Mouse (Mus musculus) stomach, postnatal 0 days (tissue): ENCODE data around the gene Ctnna3. TPM values are rescaled to one million over a fixed set of nuclear protein-coding genes. Genes with fewer than 3 reads are reported as not detected.
"Not testable (repeated sequence)": the region's sequence is repeated elsewhere in the genome, so short reads cannot be mapped to it uniquely, and the experiment has no call there.

Experiments
- ATAC-seq: fragments of 200-750 bp; cut with Nextera tagmentation; 2 replicates; pipeline ENCODE4 v1.8.0; 2017; ENCODE audit not compliant: low FRiP score, low TSS enrichment
- DNase-seq: peaks from one replicate; pipeline ENCODE4 v3.0.0-alpha.2; 2016; ENCODE audit warnings: low spot score
- H3K27ac ChIP-seq: fragments of 300-500 bp; sonication (generic); replicated peaks from 2 replicates; pipeline ENCODE4 v1.5.1; 2014; ENCODE audit warnings: mild to moderate bottlenecking, control low read depth
- H3K27me3 ChIP-seq: fragments of 300-500 bp; sonication (generic); 2 replicates; pipeline ENCODE4 v1.6.1; 2014; ENCODE audit warnings: low read length; ENCODE audit not compliant: control insufficient read depth, insufficient read depth
- H3K36me3 ChIP-seq: fragments of 300-500 bp; sonication (generic); 2 replicates; pipeline ENCODE4 v1.6.1; 2014; ENCODE audit warnings: low read length, mixed read lengths; ENCODE audit not compliant: control insufficient read depth, insufficient read depth
- H3K4me1 ChIP-seq: fragments of 300-500 bp; sonication (generic); replicated peaks from 2 replicates; pipeline ENCODE4 v1.6.1; 2014; ENCODE audit warnings: antibody characterized with exemption; ENCODE audit not compliant: control insufficient read depth, insufficient read depth
- H3K4me2 ChIP-seq: fragments of 300-500 bp; sonication (generic); replicated peaks from 2 replicates; pipeline ENCODE4 v1.6.1; 2014; ENCODE audit warnings: low read depth, mild to moderate bottlenecking, control low read depth, moderate library complexity
- H3K4me3 ChIP-seq: fragments of 300-500 bp; sonication (generic); 2 replicates; pipeline ENCODE4 v1.5.1; 2014; ENCODE audit warnings: low read depth, low read length, control low read depth
- H3K9ac ChIP-seq: fragments of 300-500 bp; sonication (generic); 2 replicates; pipeline ENCODE4 v1.6.1; 2014; ENCODE audit warnings: mild to moderate bottlenecking, low read length, control low read depth, mixed read lengths
- H3K9me3 ChIP-seq: fragments of 300-500 bp; sonication (generic); 2 replicates; pipeline ENCODE4 v1.6.1; 2016; ENCODE audit warnings: low read length; ENCODE audit not compliant: control insufficient read depth
- CTCF ChIP-seq: IDR thresholded peaks from 2 replicates; pipeline ENCODE4 v1.5.1; 2016; ENCODE audit warnings: antibody characterized with exemption, low read depth, mild to moderate bottlenecking, moderate library complexity
- EP300 ChIP-seq: optimal IDR thresholded peaks from 2 replicates; pipeline ENCODE3; 2016; ENCODE audit warnings: antibody characterized with exemption
- WGBS: fragments of 180-500 bp; shearing (Covaris S2); extraction: QIAGEN DNeasy Blood & Tissue Kit; methylation state at CpG from one replicate; pipeline ENCODE4 v1.1.7; 2014; 5-methylcytosine and 5-hydroxymethylcytosine counted together
- polyA plus RNA-seq: library from polyadenylated mRNA; unstranded; fragments of >200 nt; fragmentation: Nextera tagmentation; extraction: Ambion mirVana; gene quantifications from 2 replicates; pipeline ENCODE4 v1.2.1, GENCODE M21; 2015

The Ctnna3 gene
- polyA plus RNA-seq, 1 experiment from 2014 or later, result 0.27 TPM

- H3K27ac ChIP-seq, result no peak overlapping the region
- TF ChIP-seq CTCF, result no peak
- ATAC-seq (no peak), DNase-seq (no peak)
- H3K9ac ChIP-seq, result no peak overlapping the region
- no peaks in the 10 kb centered on the region for H3K27me3 ChIP-seq
- no peak overlapping the region for H3K4me2 ChIP-seq
- no peaks in the 10 kb centered on the region for H3K4me1 ChIP-seq
- H3K9me3 ChIP-seq, result no peaks in the 10 kb centered on the region
- 47% methylated on average over 9 of the region's 9 CpGs for WGBS
- H3K36me3 ChIP-seq, result no peaks in the 10 kb centered on the region
- no peak overlapping the region for H3K4me3 ChIP-seq
Measured at GRCm38 (mm10) chr10:64718036-64718435, 1288.1 kb downstream of the Ctnna3 start.

- Histone ChIP-seq H3K4me2 (no peak overlapping the region), H3K9me3 (no peaks in the 10 kb centered on the region), H3K4me1 (no peaks in the 10 kb centered on the region), H3K9ac (no peak overlapping the region), H3K27me3 (no peaks in the 10 kb centered on the region), H3K36me3 (no peaks in the 10 kb centered on the region), H3K27ac (no peak overlapping the region), H3K4me3 (no peak overlapping the region)
- 47% methylated on average over 2 of the region's 2 CpGs for WGBS
- DNase-seq (no peak), ATAC-seq (no peak)
- no peak for TF ChIP-seq EP300
- TF ChIP-seq CTCF, result no peak
Measured at GRCm38 (mm10) chr10:64735692-64736091, 1305.8 kb downstream of the Ctnna3 start.

GRCm38 (mm10) chr10:64736616-64737015 lies 1306.7 kb downstream of the Ctnna3 start:
- H3K9me3 ChIP-seq, result no peaks in the 10 kb centered on the region

GRCm38 (mm10) chr10:64741721-64742120 lies 1311.8 kb downstream of the Ctnna3 start:
- not testable (repeated sequence) for ATAC-seq, H3K4me2 ChIP-seq, H3K27ac ChIP-seq, H3K27me3 ChIP-seq, DNase-seq, H3K4me1 ChIP-seq, H3K9me3 ChIP-seq, H3K4me3 ChIP-seq, H3K9ac ChIP-seq, H3K36me3 ChIP-seq
- 81% methylated on average over 11 of the region's 11 CpGs for WGBS

More at GRCm38 (mm10) chr10:64736616-64737015, 1306.7 kb downstream of the Ctnna3 start:
- Histone ChIP-seq H3K4me3 (no peak overlapping the region), H3K4me2 (no peak overlapping the region), H3K4me1 (no peaks in the 10 kb centered on the region), H3K27ac (no peak overlapping the region), H3K27me3 (no peaks in the 10 kb centered on the region), H3K36me3 (no peaks in the 10 kb centered on the region), H3K9ac (no peak overlapping the region)
- DNase-seq (no peak), ATAC-seq (no peak)
- TF ChIP-seq CTCF, result no peak
- TF ChIP-seq EP300, result no peak
- 19% methylated on average over 2 of the region's 2 CpGs for WGBS

GRCm38 (mm10) chr10:64744099-64744498 lies 1314.2 kb downstream of the Ctnna3 start:
- H3K27ac ChIP-seq, ATAC-seq, DNase-seq, H3K36me3 ChIP-seq, H3K27me3 ChIP-seq, H3K9ac ChIP-seq, H3K4me1 ChIP-seq, H3K9me3 ChIP-seq, H3K4me2 ChIP-seq, H3K4me3 ChIP-seq: not testable (repeated sequence)
- WGBS, result 28% methylated on average over 3 of the region's 3 CpGs

- H3K27ac ChIP-seq, result no peak overlapping the region
- H3K4me1 ChIP-seq, result no peaks in the 10 kb centered on the region
- H3K9me3 ChIP-seq, result no peaks in the 10 kb centered on the region
- no peaks in the 10 kb centered on the region for H3K27me3 ChIP-seq
- H3K4me3 ChIP-seq, result no peak overlapping the region
- no peaks in the 10 kb centered on the region for H3K36me3 ChIP-seq
- ATAC-seq, result no peak
- H3K4me2 ChIP-seq, result no peak overlapping the region
- TF ChIP-seq EP300, result no peak
- no peak for TF ChIP-seq CTCF
- no peak overlapping the region for H3K9ac ChIP-seq
- no peak for DNase-seq
Measured at GRCm38 (mm10) chr10:64748651-64749050, 1318.8 kb downstream of the Ctnna3 start.
